ENCODE assay signal across 23 mouse cellular contexts in genomic region chr4:74847332-74848053, GRCm38 (mm10).
DNase-seq lines count a peak whose midpoint lies in the region; ATAC-seq lines count a peak whose summit lies in the region.
"Had no signal": no experiment of that assay in that cellular context is flagged by ENCODE, and none has a peak within 500 bp of the region (broad histone marks: within the 10 kb centered on the region; RNA-seq: fewer than 3 reads in every experiment).

No protein-coding gene starts in this region.

- peak; percentile 43; the same call in 1 of the 2 replicates for ATAC-seq in heart, embryonic 15.5 days (replicated peaks; ENCODE audit: insufficient number of reproducible peaks, insufficient read depth, low FRiP score, low read depth)
- peak; percentile 83; the same call in 1 of the 2 replicates for ATAC-seq in lung, embryonic 15.5 days (ENCODE audit: borderline replicate concordance, extremely low read depth, low FRiP score, low TSS enrichment)
- ATAC-seq in embryonic facial prominence, embryonic 15.5 days (ENCODE audit: insufficient number of reproducible peaks, low FRiP score, low TSS enrichment, low read depth) = peak; percentile 54; the same call in 1 of the 2 replicates
- ATAC-seq: activated CD4-positive, CD25-positive, alpha-beta regulatory T cell, adult 4 months; midbrain, embryonic 15.5 days; Patski had no signal

- H3K27ac ChIP-seq in heart, embryonic 15.5 days = no peak overlapping the region
- no peak overlapping the region for H3K27ac ChIP-seq in lung, embryonic 15.5 days
- H3K27ac ChIP-seq in embryonic facial prominence, embryonic 15.5 days (replicated peaks) = no peak overlapping the region
- H3K27ac ChIP-seq: forebrain, embryonic 10.5 days; heart, adult 2 months; hindbrain, embryonic 15.5 days; liver, embryonic 14.5 days; midbrain, embryonic 15.5 days had no signal

- intact Hi-C loops in left cerebral cortex, postnatal 36 days (cut with DNase I) = no loop called here

- H3K4me3 ChIP-seq in heart, embryonic 15.5 days = no peak overlapping the region
- H3K4me3 ChIP-seq in lung, embryonic 15.5 days = no peak overlapping the region
- H3K4me3 ChIP-seq in embryonic facial prominence, embryonic 15.5 days (replicated peaks) = no peak overlapping the region
- H3K4me3 ChIP-seq: forebrain, embryonic 10.5 days; heart, adult 2 months; hindbrain, embryonic 15.5 days; midbrain, embryonic 15.5 days had no signal

- H3K4me1 ChIP-seq in heart, embryonic 15.5 days (replicated peaks) = no peaks in the 10 kb centered on the region
- H3K4me1 ChIP-seq in lung, embryonic 15.5 days = no peaks in the 10 kb centered on the region
- H3K4me1 ChIP-seq in embryonic facial prominence, embryonic 15.5 days = no peaks in the 10 kb centered on the region
- H3K4me1 ChIP-seq: forebrain, embryonic 10.5 days; hindbrain, embryonic 15.5 days; midbrain, embryonic 15.5 days had no signal

- H3K27me3 ChIP-seq in heart, embryonic 15.5 days = no peaks in the 10 kb centered on the region
- no peaks in the 10 kb centered on the region for H3K27me3 ChIP-seq in lung, embryonic 15.5 days
- H3K27me3 ChIP-seq in embryonic facial prominence, embryonic 15.5 days = no peaks in the 10 kb centered on the region
- H3K27me3 ChIP-seq: hindbrain, embryonic 15.5 days; midbrain, embryonic 15.5 days; Patski had no signal

- no peak overlapping the region for H3K4me2 ChIP-seq in heart, embryonic 15.5 days
- H3K4me2 ChIP-seq in lung, embryonic 15.5 days = no peak overlapping the region
- no peak overlapping the region for H3K4me2 ChIP-seq in embryonic facial prominence, embryonic 15.5 days (replicated peaks)
- H3K4me2 ChIP-seq: hindbrain, embryonic 15.5 days; midbrain, embryonic 15.5 days had no signal

- WGBS in heart, embryonic 15.5 days = 66% methylated on average over 4 of the region's 4 CpGs
- 38% methylated on average over 4 of the region's 4 CpGs for WGBS in lung, embryonic 15.5 days
- 47% methylated on average over 4 of the region's 4 CpGs for WGBS in embryonic facial prominence, embryonic 15.5 days

- H3K9me3 ChIP-seq in heart, embryonic 15.5 days (replicated peaks) = no peaks in the 10 kb centered on the region
- no peaks in the 10 kb centered on the region for H3K9me3 ChIP-seq in lung, embryonic 15.5 days
- H3K9me3 ChIP-seq in embryonic facial prominence, embryonic 15.5 days (replicated peaks) = no peaks in the 10 kb centered on the region
- H3K9me3 ChIP-seq: forebrain, embryonic 10.5 days; hindbrain, embryonic 15.5 days; midbrain, embryonic 15.5 days had no signal

- H3K36me3 ChIP-seq in heart, embryonic 15.5 days = no peaks in the 10 kb centered on the region
- no peaks in the 10 kb centered on the region for H3K36me3 ChIP-seq in lung, embryonic 15.5 days
- H3K36me3 ChIP-seq in embryonic facial prominence, embryonic 15.5 days = no peaks in the 10 kb centered on the region
- H3K36me3 ChIP-seq: forebrain, embryonic 10.5 days; hindbrain, embryonic 15.5 days; midbrain, embryonic 15.5 days had no signal

- DNase-seq in heart, postnatal 4 days = no peak
- no peak for DNase-seq in lung, postnatal 14 days
- DNase-seq in 3T3-L1 (ENCODE audit: low read depth, low spot score) = peak; percentile 1
- DNase-seq in left cerebral cortex, postnatal 36 days (ENCODE audit: low spot score in 2 of 2) = no peak
- DNase-seq: adrenal gland, postnatal 14 days; cerebellum, adult 18-20 months; cerebellum, postnatal 36 days; gastrocnemius, postnatal 10 days; heart, adult 2 months; heart, postnatal 10 days; kidney, adult 9 months; left cerebral cortex, postnatal 4 days; right cerebral cortex, postnatal 14 days; thymus, postnatal 36 days had no signal

- H3K9ac ChIP-seq in heart, embryonic 15.5 days = no peak overlapping the region
- H3K9ac ChIP-seq in lung, embryonic 15.5 days = no peak overlapping the region
- H3K9ac ChIP-seq in embryonic facial prominence, embryonic 15.5 days = no peak overlapping the region
- H3K9ac ChIP-seq: hindbrain, embryonic 15.5 days; liver, embryonic 14.5 days; midbrain, embryonic 15.5 days had no signal
